Mouse (Mus musculus) kidney, postnatal 4 days (tissue): Measurements from ENCODE around the gene Uqcrfs1.
A peak's percentile ranks its signal among the peaks of the same experiment; 100 is the strongest.

Experiments used
- DNase-seq, 2 experiments: peaks; one replicate each; pipeline ENCODE4 v3.0.0; 2021; ENCODE audit warnings: mixed read lengths in 2 of 2

The Uqcrfs1 gene

GRCm38 (mm10) chr13:30544856-30545604 is at the start of gene Uqcrfs1:
Uqcrfs1 (minus strand) TSS chr13:30545362.
- peak; percentile 99 for DNase-seq

- DNase-seq: no peak
Measured at GRCm38 (mm10) chr13:30585786-30586185, 40.6 kb upstream of the Uqcrfs1 start.

- no peak for DNase-seq
Measured at GRCm38 (mm10) chr13:30582541-30582940, 37.4 kb upstream of the Uqcrfs1 start.

GRCm38 (mm10) chr13:30578806-30579205 is 33.6 kb upstream of the Uqcrfs1 start:
- DNase-seq: no peak

- no peak for DNase-seq
Measured at GRCm38 (mm10) chr13:30576819-30577218, 31.7 kb upstream of the Uqcrfs1 start.

GRCm38 (mm10) chr13:30572971-30573370 is 27.8 kb upstream of the Uqcrfs1 start:
- no peak for DNase-seq

- no peak for DNase-seq
Measured at GRCm38 (mm10) chr13:30570182-30570581, 25.0 kb upstream of the Uqcrfs1 start.

GRCm38 (mm10) chr13:30567571-30567970 is 22.4 kb upstream of the Uqcrfs1 start:
- DNase-seq: no peak

GRCm38 (mm10) chr13:30566767-30567166 is 21.6 kb upstream of the Uqcrfs1 start:
- DNase-seq: peak; percentile 71 to 76

- DNase-seq: no peak
Measured at GRCm38 (mm10) chr13:30560603-30561002, 15.4 kb upstream of the Uqcrfs1 start.

- no peak for DNase-seq
Measured at GRCm38 (mm10) chr13:30560052-30560451, 14.9 kb upstream of the Uqcrfs1 start.

GRCm38 (mm10) chr13:30557751-30558150 is 12.6 kb upstream of the Uqcrfs1 start:
- DNase-seq: no peak

- DNase-seq: peak; percentile 17 to 24
Measured at GRCm38 (mm10) chr13:30553051-30553587, 8.0 kb upstream of the Uqcrfs1 start.

- no peak for DNase-seq
Measured at GRCm38 (mm10) chr13:30549339-30549738, 4.2 kb upstream of the Uqcrfs1 start.

GRCm38 (mm10) chr13:30548835-30549234 is 3.7 kb upstream of the Uqcrfs1 start:
- peak; percentile 84 to 88 for DNase-seq

- peak; percentile 69 to 78 for DNase-seq
Measured at GRCm38 (mm10) chr13:30530761-30531160, 14.4 kb downstream of the Uqcrfs1 start.

GRCm38 (mm10) chr13:30524961-30525360 is 20.2 kb downstream of the Uqcrfs1 start:
- DNase-seq: no peak

GRCm38 (mm10) chr13:30523971-30524370 is 21.2 kb downstream of the Uqcrfs1 start:
- DNase-seq: no peak

GRCm38 (mm10) chr13:30523246-30523891 is 21.8 kb downstream of the Uqcrfs1 start:
- DNase-seq: no peak

- no peak for DNase-seq
Measured at GRCm38 (mm10) chr13:30521282-30521902, 23.8 kb downstream of the Uqcrfs1 start.

- peak in 1 of 2 experiments; percentile 31 for DNase-seq
Measured at GRCm38 (mm10) chr13:30518191-30518590, 27.0 kb downstream of the Uqcrfs1 start.

- no peak for DNase-seq
Measured at GRCm38 (mm10) chr13:30507651-30508050, 37.5 kb downstream of the Uqcrfs1 start.

GRCm38 (mm10) chr13:30501860-30502395 is 43.2 kb downstream of the Uqcrfs1 start:
- peak in 1 of 2 experiments; percentile 20 for DNase-seq
